Mouse (Mus musculus) cerebral cortex, adult 2 months (tissue): Measurements from ENCODE around the gene Srpk1.

Experiments used
- WGBS: fragments of 180-500 bp; shearing (Covaris S2); methylation state at CpG from one replicate; pipeline ENCODE4 v1.1.7; 2018; 5-methylcytosine and 5-hydroxymethylcytosine counted together

The Srpk1 gene

DNA sequence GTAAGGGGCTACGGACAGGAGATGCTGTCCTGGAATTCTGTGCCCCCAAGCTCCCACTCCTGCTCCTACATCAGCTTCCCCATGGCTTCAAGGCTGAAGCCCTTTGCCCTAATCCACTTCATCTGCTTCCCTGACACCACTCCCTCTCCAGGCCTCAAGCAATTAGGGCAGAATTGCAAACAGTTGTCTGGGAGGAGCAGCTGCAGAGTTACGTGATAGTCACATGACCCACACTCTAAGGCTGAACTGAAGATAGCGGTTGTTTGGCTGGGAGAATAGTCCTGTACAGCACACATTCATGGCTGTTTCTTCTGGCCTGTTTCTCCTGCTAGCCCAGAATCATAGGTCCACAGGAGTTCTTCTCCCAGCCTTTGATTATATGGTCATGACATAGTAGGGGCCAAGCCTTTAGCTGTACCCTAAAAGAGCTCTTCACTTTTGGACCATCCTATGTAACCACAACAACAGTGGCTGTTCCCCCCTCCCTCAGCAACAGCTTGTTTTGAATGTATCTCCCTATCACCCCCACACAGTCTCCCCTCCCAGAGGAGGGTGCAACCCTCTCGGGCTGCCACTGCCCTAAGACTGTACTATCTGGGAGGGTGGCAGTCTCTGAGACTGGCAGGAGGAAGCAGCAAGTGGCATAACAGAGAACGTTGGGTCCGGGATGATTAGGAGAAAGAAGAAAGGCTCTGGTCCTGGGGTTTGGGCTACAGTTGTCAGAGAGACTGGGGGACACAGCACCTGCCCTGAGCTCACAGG, 65.7 kb downstream of the Srpk1 start:
- 56% methylated on average over 6 of the region's 6 CpGs for WGBS

DNA sequence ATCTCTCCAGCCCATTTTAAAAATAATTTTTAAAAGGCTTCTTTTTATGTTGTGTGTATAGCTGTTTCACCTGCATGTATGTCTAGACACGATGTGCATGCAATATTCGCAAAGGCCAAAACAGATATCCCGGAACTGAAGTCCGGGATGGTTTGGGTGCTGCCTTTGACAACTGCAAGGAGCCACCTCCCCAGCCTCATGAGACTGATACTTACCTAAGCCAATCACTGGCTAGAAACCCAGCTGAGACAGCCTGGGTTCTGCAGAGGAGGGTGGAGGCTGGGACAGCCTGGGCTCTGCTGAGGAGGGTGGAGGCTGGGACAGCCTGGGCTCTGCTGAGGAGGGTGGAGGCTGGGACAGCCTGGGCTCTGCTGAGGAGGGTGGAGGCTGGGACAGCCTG, 68.5 kb downstream of the Srpk1 start:
- 94% methylated on average over 4 of the region's 4 CpGs for WGBS

DNA sequence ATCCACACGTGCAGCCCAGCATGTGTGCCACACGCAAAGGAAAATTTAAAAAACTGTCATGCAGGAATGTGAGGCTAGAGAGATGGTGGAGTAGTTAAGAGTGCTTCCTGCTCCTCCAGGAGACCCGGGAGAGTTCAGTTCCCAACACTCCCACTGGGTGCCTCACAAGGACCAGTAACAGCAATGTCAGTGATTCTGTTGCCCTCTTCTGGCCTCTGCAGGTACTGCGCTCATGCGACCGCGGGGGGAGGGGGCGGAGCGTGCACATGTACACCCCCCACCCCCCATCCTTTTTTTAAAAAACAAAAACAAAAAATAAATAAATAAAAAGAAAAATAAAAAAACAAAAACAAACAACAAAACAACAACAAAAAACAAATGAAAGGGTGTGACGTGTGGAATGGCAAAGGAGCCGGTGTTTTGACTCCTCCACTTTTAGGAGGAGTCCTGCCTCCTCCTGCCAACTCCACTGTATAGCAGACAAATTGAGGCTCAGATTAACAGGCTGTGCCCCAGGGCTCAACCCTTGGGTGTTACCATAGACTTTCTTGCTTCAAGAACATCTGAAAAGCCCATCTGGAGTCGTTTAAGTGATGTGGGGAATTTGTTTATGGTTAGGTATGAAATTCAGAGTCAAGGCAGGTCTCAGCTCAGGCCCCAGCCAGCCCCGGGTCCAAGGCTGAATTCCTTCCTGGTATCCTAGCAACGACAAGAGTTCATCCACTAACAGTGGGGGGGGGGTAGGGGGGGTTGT, 69.3 kb downstream of the Srpk1 start:
- 6% methylated on average over 14 of the region's 14 CpGs for WGBS

DNA sequence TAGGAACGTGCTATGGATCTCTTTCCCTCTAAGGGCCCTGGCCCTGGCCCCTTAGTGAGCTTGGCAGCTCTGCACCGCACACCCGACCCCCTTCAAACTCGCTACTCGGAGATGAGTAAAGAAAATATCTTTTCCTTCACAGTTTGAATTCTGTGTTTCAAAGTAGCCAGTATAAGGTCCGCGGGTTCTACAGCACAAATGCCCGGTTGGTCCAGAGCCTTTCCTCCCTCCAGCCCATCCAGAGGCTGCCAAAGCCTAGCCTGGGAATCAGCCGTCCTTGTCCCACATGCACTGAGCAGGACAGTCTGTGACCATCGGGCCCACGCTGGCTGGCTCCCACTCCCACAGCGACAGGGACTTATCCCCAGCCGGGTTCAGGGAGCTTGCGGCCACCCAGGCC, 73.4 kb downstream of the Srpk1 start, which contains the start of gene Clpsl2:
Gene Clpsl2 (plus strand): TSS at position 301 of the 400 bp plus-strand sequence.
- WGBS: 79% methylated on average over 14 of the region's 14 CpGs

DNA sequence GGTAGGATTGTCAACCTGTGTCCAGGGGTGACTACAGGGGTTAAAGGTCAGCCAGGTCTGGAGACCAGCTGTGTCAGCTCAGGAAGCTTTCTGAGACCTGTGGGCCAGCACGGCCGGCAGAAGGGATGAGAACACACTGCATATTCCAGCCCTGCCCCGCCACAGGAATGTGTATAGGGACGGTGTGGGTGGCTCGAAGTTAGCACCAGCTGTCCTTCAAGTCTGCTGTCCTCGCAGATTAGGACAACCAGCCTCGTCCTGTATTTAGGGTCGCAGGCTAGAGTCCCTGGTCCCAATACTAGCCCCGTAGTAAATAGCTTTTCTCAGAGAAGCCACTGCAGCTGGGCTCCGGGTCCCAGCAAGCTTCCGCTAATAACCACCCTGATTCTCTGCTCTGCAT, 74.0 kb downstream of the Srpk1 start:
- WGBS: 72% methylated on average over 11 of the region's 11 CpGs

DNA sequence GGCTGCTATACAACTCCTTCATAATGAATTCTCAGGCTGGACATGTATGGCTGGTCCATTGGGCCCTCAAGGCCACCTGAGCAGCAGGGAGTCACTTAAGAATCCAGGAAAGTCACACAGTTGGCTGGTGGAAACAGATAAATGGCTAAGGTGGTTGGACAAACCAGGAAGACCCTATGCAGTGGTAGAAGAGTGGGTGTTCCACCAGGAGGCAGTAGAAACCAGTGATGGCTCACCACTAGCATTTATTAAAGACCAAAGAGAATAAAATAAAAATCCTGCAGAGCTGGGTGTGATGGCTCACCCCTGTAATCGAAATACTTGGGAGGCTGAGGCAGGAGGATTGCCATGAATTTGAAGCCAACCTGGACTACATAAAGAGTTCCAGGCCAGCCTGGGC, 75.6 kb downstream of the Srpk1 start:
- 90% methylated on average over 1 of the region's 1 CpGs for WGBS

DNA sequence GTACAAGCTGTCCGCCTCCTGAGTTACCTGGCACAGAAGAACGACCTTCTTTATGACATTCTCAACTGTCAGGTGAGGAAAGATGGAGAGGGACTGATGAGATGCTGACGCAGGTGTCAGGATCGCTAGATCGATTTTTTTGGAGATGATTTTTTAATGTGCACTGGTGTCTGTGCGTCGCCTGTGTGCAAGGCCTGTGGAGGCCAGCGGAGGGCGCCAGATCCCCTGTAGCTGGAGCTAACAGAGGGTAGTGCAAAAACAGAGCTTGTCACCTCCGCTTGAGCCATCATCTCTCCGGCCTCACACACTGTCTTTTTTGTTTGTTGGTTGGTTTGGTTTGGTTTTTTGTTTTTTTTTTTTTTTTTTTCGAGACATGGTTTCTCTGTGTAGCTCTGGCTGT, 84.6 kb downstream of the Srpk1 start:
- WGBS: 53% methylated on average over 12 of the region's 12 CpGs
